Mouse (Mus musculus) intestine, embryonic 14.5 days (tissue): ENCODE results near the gene Kcnn3. TPM values are rescaled to one million over a fixed set of nuclear protein-coding genes. Genes with fewer than 3 reads are reported as not detected.

Experiments used
- ATAC-seq: fragments of 200-750 bp; cut with Nextera tagmentation; replicated peaks from 2 replicates; pipeline ENCODE4 v1.8.0; 2017; ENCODE audit warnings: low read depth, moderate number of reproducible peaks, moderate TSS enrichment, moderate library complexity; ENCODE audit not compliant: low FRiP score, low TSS enrichment
- DNase-seq: peaks from one replicate; pipeline ENCODE4 v3.0.0-alpha.2; 2018; ENCODE audit warnings: low spot score
- H3K27ac ChIP-seq: fragments of 300-500 bp; sonication (generic); 2 replicates; pipeline ENCODE4 v1.5.1; 2014; ENCODE audit warnings: low read depth, mild to moderate bottlenecking, control low read depth
- H3K27me3 ChIP-seq: fragments of 300-500 bp; sonication (generic); replicated peaks from 2 replicates; pipeline ENCODE4 v1.6.1; 2014; ENCODE audit warnings: low read length, control low read depth; ENCODE audit not compliant: control insufficient read depth, insufficient read depth
- H3K36me3 ChIP-seq: fragments of 300-500 bp; sonication (generic); 2 replicates; pipeline ENCODE4 v1.6.1; 2014; ENCODE audit warnings: low read length, control low read depth; ENCODE audit not compliant: control insufficient read depth, insufficient read depth
- H3K4me1 ChIP-seq: fragments of 300-500 bp; sonication (generic); replicated peaks from 2 replicates; pipeline ENCODE4 v1.6.1; 2014; ENCODE audit warnings: low read length, control low read depth, mixed read lengths; ENCODE audit not compliant: control insufficient read depth, insufficient read depth
- H3K4me2 ChIP-seq: fragments of 300-500 bp; sonication (generic); 2 replicates; pipeline ENCODE4 v1.6.1; 2014; ENCODE audit warnings: low read length
- H3K4me3 ChIP-seq: fragments of 300-500 bp; sonication (generic); 2 replicates; pipeline ENCODE4 v1.5.1; 2014; ENCODE audit warnings: low read depth, low read length, control low read depth, mixed read lengths
- H3K9ac ChIP-seq: fragments of 300-500 bp; sonication (generic); 2 replicates; pipeline ENCODE4 v1.6.1; 2014; ENCODE audit warnings: mild to moderate bottlenecking, low read length
- H3K9me3 ChIP-seq: fragments of 300-500 bp; sonication (generic); 2 replicates; pipeline ENCODE4 v1.6.1; 2016; ENCODE audit warnings: low read length, control low read depth; ENCODE audit not compliant: control insufficient read depth
- WGBS: fragments of 180-500 bp; shearing (Covaris S2); extraction: QIAGEN DNeasy Blood & Tissue Kit; methylation state at CpG from one replicate; pipeline ENCODE4 v1.1.7; 2014; 5-methylcytosine and 5-hydroxymethylcytosine counted together
- polyA plus RNA-seq: library from polyadenylated mRNA; unstranded; fragments of >200 nt; fragmentation: Nextera tagmentation; extraction: Ambion mirVana; gene quantifications from 2 replicates; pipeline ENCODE4 v1.2.1, GENCODE M21; 2014

The Kcnn3 gene
- polyA plus RNA-seq = 5.6 and 6.3 TPM in 2 replicates

- DNase-seq = peak; percentile 87
- WGBS = 2% methylated on average over 15 of the region's 15 CpGs
- Histone ChIP-seq H3K27ac (no peak within 1 kb of the TSS; the same call in 1 of the 2 replicates), H3K4me3 (peak within 1 kb of the TSS; percentile 48), H3K4me2 (peak within 1 kb of the TSS; percentile 84), H3K36me3 (no peaks in the 10 kb centered on the region), H3K4me1 (peaks cover 27% of the 10 kb centered on the region), H3K27me3 (peaks cover 11% of the 10 kb centered on the region; the same call in 1 of the 2 replicates), H3K9ac (peak within 1 kb of the TSS; percentile 38), H3K9me3 (peaks cover 10% of the 10 kb centered on the region)
- peak; percentile 85 for ATAC-seq
These were observed at the start of gene Kcnn3 for GRCm38 (mm10) chr3:89519894-89520293. Kcnn3 (plus strand) TSS chr3:89520164.

GRCm38 (mm10) chr3:89472280-89472679 is 47.7 kb upstream of the Kcnn3 start:
- ATAC-seq = no peak
- H3K36me3 ChIP-seq = peaks cover 17% of the 10 kb centered on the region
- H3K4me3 ChIP-seq = no peak overlapping the region
- no peak for DNase-seq
- H3K27me3 ChIP-seq = no peaks in the 10 kb centered on the region
- no peaks in the 10 kb centered on the region for H3K9me3 ChIP-seq
- no peak overlapping the region for H3K4me2 ChIP-seq
- no peak overlapping the region for H3K9ac ChIP-seq
- 79% methylated on average over 7 of the region's 7 CpGs for WGBS
- no peaks in the 10 kb centered on the region for H3K4me1 ChIP-seq
- no peak overlapping the region for H3K27ac ChIP-seq

DNA sequence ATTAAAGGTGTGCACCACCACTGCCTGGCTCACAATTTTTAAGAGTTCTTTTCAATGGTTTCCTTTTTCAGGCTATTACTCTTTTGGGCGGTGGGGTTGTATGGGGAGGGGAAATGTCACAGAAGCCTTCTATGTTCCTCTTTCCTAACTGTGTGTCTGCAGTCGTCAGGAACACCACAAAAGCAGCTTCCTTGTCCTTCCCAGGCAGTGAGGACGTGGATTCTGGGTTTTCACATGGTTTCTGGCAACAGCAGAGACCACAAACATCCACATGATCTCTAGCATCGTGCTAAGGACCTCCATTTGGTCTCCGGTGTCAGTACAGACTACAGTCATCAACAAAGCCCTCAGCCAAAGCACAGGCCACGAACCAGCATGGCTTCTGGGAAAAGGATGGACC is 46.1 kb upstream of the Kcnn3 start:
- Histone ChIP-seq H3K9me3 (no peaks in the 10 kb centered on the region), H3K27me3 (no peaks in the 10 kb centered on the region), H3K4me3 (no peak overlapping the region), H3K36me3 (peaks cover 4% of the 10 kb centered on the region), H3K4me2 (no peak overlapping the region), H3K9ac (no peak overlapping the region), H3K4me1 (no peaks in the 10 kb centered on the region), H3K27ac (no peak overlapping the region)
- WGBS = 76% methylated on average over 6 of the region's 6 CpGs
- DNase-seq (no peak), ATAC-seq (no peak)

DNA sequence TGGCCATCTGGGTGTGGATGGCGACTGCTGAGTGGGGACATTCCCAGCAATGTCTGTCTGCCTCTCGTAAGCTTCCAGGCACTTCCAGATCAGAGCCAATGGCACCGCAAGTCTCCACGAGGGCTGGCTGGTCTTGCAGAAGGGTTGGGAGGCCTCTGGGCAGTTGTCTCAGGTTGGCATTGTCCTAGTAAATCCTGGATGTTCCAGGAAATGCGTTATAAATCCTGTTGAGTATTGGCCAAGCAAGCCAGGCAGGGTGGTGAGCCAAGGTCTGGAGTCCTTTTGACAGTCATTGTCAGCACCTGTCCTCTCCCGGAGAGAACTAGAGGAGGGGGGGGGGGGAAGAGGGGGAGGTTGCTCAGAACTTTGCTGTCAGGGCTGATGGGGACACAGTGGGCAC is 40.9 kb upstream of the Kcnn3 start:
- no peak overlapping the region for H3K9ac ChIP-seq
- H3K4me3 ChIP-seq = no peak overlapping the region
- 66% methylated on average over 6 of the region's 6 CpGs for WGBS
- no peaks in the 10 kb centered on the region for H3K27me3 ChIP-seq
- no peak overlapping the region for H3K4me2 ChIP-seq
- no peaks in the 10 kb centered on the region for H3K36me3 ChIP-seq
- DNase-seq (no peak), ATAC-seq (no peak)
- H3K4me1 ChIP-seq = no peaks in the 10 kb centered on the region
- H3K9me3 ChIP-seq = no peaks in the 10 kb centered on the region
- no peak overlapping the region for H3K27ac ChIP-seq

GRCm38 (mm10) chr3:89481488-89481887 is 38.5 kb upstream of the Kcnn3 start:
- Histone ChIP-seq H3K27me3 (no peaks in the 10 kb centered on the region), H3K4me1 (no peaks in the 10 kb centered on the region), H3K4me2 (no peak overlapping the region), H3K36me3 (no peaks in the 10 kb centered on the region), H3K9ac (no peak overlapping the region), H3K4me3 (no peak overlapping the region), H3K9me3 (no peaks in the 10 kb centered on the region), H3K27ac (no peak overlapping the region)
- WGBS = 46% methylated on average over 2 of the region's 2 CpGs
- DNase-seq = no peak
- no peak for ATAC-seq

- no peaks in the 10 kb centered on the region for H3K4me1 ChIP-seq
- no peaks in the 10 kb centered on the region for H3K9me3 ChIP-seq
- WGBS = 84% methylated on average over 5 of the region's 5 CpGs
- ATAC-seq (no peak), DNase-seq (no peak)
- no peaks in the 10 kb centered on the region for H3K27me3 ChIP-seq
- H3K27ac ChIP-seq = no peak overlapping the region
- H3K4me2 ChIP-seq = no peak overlapping the region
- H3K36me3 ChIP-seq = no peaks in the 10 kb centered on the region
- no peak overlapping the region for H3K9ac ChIP-seq
- H3K4me3 ChIP-seq = no peak overlapping the region
These were observed 37.7 kb upstream of the Kcnn3 start for GRCm38 (mm10) chr3:89482249-89482648.

- Histone ChIP-seq H3K4me2 (peak overlapping the region; percentile 30), H3K9ac (no peak overlapping the region), H3K36me3 (no peaks in the 10 kb centered on the region), H3K27me3 (no peaks in the 10 kb centered on the region), H3K4me3 (no peak overlapping the region), H3K27ac (no peak overlapping the region), H3K4me1 (no peaks in the 10 kb centered on the region), H3K9me3 (no peaks in the 10 kb centered on the region)
- peak; percentile 88 for DNase-seq
- 17% methylated on average over 24 of the region's 24 CpGs for WGBS
- peak; percentile 88 for ATAC-seq
These were observed 35.0 kb upstream of the Kcnn3 start for GRCm38 (mm10) chr3:89484766-89485524.

DNA sequence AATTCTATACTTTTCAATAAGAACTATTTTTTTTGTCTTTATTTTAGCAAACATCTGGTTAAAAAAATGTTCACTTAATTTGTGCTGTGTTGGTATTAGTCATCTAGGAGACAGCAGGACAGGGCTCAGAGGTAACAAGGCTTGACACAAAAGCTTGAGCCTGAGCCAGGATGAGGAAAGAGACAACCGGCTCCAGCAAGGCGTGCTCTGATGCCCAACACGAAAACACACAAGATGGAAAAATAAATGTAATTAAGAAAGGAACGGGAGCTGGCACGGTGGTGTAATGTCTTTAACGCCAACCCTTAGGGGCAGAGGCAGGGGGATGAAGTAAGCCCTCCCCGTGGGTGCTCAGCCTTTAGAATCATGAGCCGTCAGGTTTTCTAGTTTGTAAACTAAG is 33.9 kb upstream of the Kcnn3 start:
- Histone ChIP-seq H3K36me3 (no peaks in the 10 kb centered on the region), H3K27ac (no peak overlapping the region), H3K4me2 (no peak overlapping the region), H3K4me1 (no peaks in the 10 kb centered on the region), H3K4me3 (no peak overlapping the region), H3K9ac (no peak overlapping the region), H3K9me3 (no peaks in the 10 kb centered on the region), H3K27me3 (no peaks in the 10 kb centered on the region)
- DNase-seq (no peak), ATAC-seq (no peak)
- WGBS = 82% methylated on average over 8 of the region's 8 CpGs
